Mouse (Mus musculus): ENCODE data around the gene Atox1. TPM values are rescaled to one million over a fixed set of nuclear protein-coding genes. Genes with fewer than 3 reads are reported as not detected.

The Atox1 gene
- polyA plus RNA-seq, 1 experiment from 2014 or later, result 413 TPM

- 27% methylated on average over 3 of the region's 3 CpGs for WGBS
- no peak for ATAC-seq
- no peaks in the 10 kb centered on the region for H3K9me3 ChIP-seq (ENCODE audit: control insufficient read depth, low read length)
Measured at GRCm38 (mm10) chr11:55459850-55460558, 1.0 kb downstream of the Atox1 start.

GRCm38 (mm10) chr11:55458501-55458900 lies 2.5 kb downstream of the Atox1 start:
- 55% methylated on average over 4 of the region's 4 CpGs for WGBS
- Histone ChIP-seq H3K4me2 (ENCODE audit: low read depth, low read length) (no peak overlapping the region), H3K4me3 (ENCODE audit: low read length) (no peak overlapping the region), H3K4me1 (ENCODE audit: control insufficient read depth, insufficient read depth, low read length) (peaks cover 18% of the 10 kb centered on the region), H3K9me3 (ENCODE audit: control insufficient read depth, low read length) (no peaks in the 10 kb centered on the region), H3K36me3 (ENCODE audit: control insufficient read depth, insufficient read depth, low read length) (no peaks in the 10 kb centered on the region), H3K9ac (ENCODE audit: low read depth, low read length) (no peak overlapping the region), H3K27ac (ENCODE audit: low read length) (no peak overlapping the region), H3K27me3 (replicated peaks; ENCODE audit: control insufficient read depth, insufficient read depth, low read length) (no peaks in the 10 kb centered on the region)
- no peak for ATAC-seq

More at GRCm38 (mm10) chr11:55459850-55460558, 1.0 kb downstream of the Atox1 start:
- Histone ChIP-seq H3K4me1 (ENCODE audit: control insufficient read depth, insufficient read depth, low read length) (peaks cover 18% of the 10 kb centered on the region), H3K4me2 (ENCODE audit: low read depth, low read length) (peak overlapping the region; percentile 84), H3K9ac (ENCODE audit: low read depth, low read length) (peak overlapping the region; percentile 80), H3K36me3 (ENCODE audit: control insufficient read depth, insufficient read depth, low read length) (no peaks in the 10 kb centered on the region), H3K4me3 (ENCODE audit: low read length) (peak overlapping the region; percentile 79), H3K27ac (ENCODE audit: low read length) (peak overlapping the region; percentile 67), H3K27me3 (replicated peaks; ENCODE audit: control insufficient read depth, insufficient read depth, low read length) (no peaks in the 10 kb centered on the region)

- no peak overlapping the region for H3K4me2 ChIP-seq (ENCODE audit: low read depth, low read length)
- peaks cover 18% of the 10 kb centered on the region for H3K4me1 ChIP-seq (ENCODE audit: control insufficient read depth, insufficient read depth, low read length)
- peak; percentile 80 for ATAC-seq
- H3K36me3 ChIP-seq (ENCODE audit: control insufficient read depth, insufficient read depth, low read length), result no peaks in the 10 kb centered on the region; the same call in 1 of the 2 replicates
- H3K9ac ChIP-seq (ENCODE audit: low read depth, low read length), result no peak overlapping the region
- WGBS, result 41% methylated on average over 2 of the region's 2 CpGs
- H3K27ac ChIP-seq (ENCODE audit: low read length), result peak overlapping the region; percentile 67
- H3K27me3 ChIP-seq (replicated peaks; ENCODE audit: control insufficient read depth, insufficient read depth, low read length), result no peaks in the 10 kb centered on the region
- H3K9me3 ChIP-seq (ENCODE audit: control insufficient read depth, low read length), result no peaks in the 10 kb centered on the region
- H3K4me3 ChIP-seq (ENCODE audit: low read length), result no peak overlapping the region
Measured at GRCm38 (mm10) chr11:55455166-55455565, 5.9 kb downstream of the Atox1 start.

- Histone ChIP-seq H3K9ac (ENCODE audit: low read depth, low read length) (no peak overlapping the region), H3K9me3 (ENCODE audit: control insufficient read depth, low read length) (no peaks in the 10 kb centered on the region), H3K27me3 (replicated peaks; ENCODE audit: control insufficient read depth, insufficient read depth, low read length) (no peaks in the 10 kb centered on the region), H3K4me2 (ENCODE audit: low read depth, low read length) (no peak overlapping the region), H3K36me3 (ENCODE audit: control insufficient read depth, insufficient read depth, low read length) (no peaks in the 10 kb centered on the region; the same call in 1 of the 2 replicates), H3K4me3 (ENCODE audit: low read length) (no peak overlapping the region), H3K27ac (ENCODE audit: low read length) (0 out of 2 replicates have a peak overlapping the region, but pooled peaks have one; percentile 25), H3K4me1 (ENCODE audit: control insufficient read depth, insufficient read depth, low read length) (peaks cover 7% of the 10 kb centered on the region; the same call in 1 of the 2 replicates)
- 86% methylated on average over 4 of the region's 4 CpGs for WGBS
- ATAC-seq, result no peak
Measured at GRCm38 (mm10) chr11:55453640-55454039, 7.4 kb downstream of the Atox1 start.

GRCm38 (mm10) chr11:55450311-55450710 lies 10.7 kb downstream of the Atox1 start:
- no peaks in the 10 kb centered on the region for H3K27me3 ChIP-seq (replicated peaks; ENCODE audit: control insufficient read depth, insufficient read depth, low read length)
- no peak overlapping the region for H3K4me3 ChIP-seq (ENCODE audit: low read length)
- no peaks in the 10 kb centered on the region; the same call in 1 of the 2 replicates for H3K36me3 ChIP-seq (ENCODE audit: control insufficient read depth, insufficient read depth, low read length)
- H3K4me2 ChIP-seq (ENCODE audit: low read depth, low read length), result no peak overlapping the region
- H3K27ac ChIP-seq (ENCODE audit: low read length), result no peak overlapping the region
- 73% methylated on average over 4 of the region's 4 CpGs for WGBS
- no peak for ATAC-seq
- H3K9me3 ChIP-seq (ENCODE audit: control insufficient read depth, low read length), result no peaks in the 10 kb centered on the region
- H3K9ac ChIP-seq (ENCODE audit: low read depth, low read length), result no peak overlapping the region
- H3K4me1 ChIP-seq (ENCODE audit: control insufficient read depth, insufficient read depth, low read length), result peaks cover 4% of the 10 kb centered on the region; the same call in 1 of the 2 replicates

GRCm38 (mm10) chr11:55449531-55449930 lies 11.5 kb downstream of the Atox1 start:
- WGBS, result 75% methylated on average over 7 of the region's 7 CpGs
- Histone ChIP-seq H3K36me3 (ENCODE audit: control insufficient read depth, insufficient read depth, low read length) (no peaks in the 10 kb centered on the region; the same call in 1 of the 2 replicates), H3K27ac (ENCODE audit: low read length) (no peak overlapping the region), H3K4me2 (ENCODE audit: low read depth, low read length) (no peak overlapping the region), H3K9me3 (ENCODE audit: control insufficient read depth, low read length) (no peaks in the 10 kb centered on the region), H3K9ac (ENCODE audit: low read depth, low read length) (no peak overlapping the region), H3K27me3 (replicated peaks; ENCODE audit: control insufficient read depth, insufficient read depth, low read length) (no peaks in the 10 kb centered on the region), H3K4me1 (ENCODE audit: control insufficient read depth, insufficient read depth, low read length) (peaks cover 2% of the 10 kb centered on the region; the same call in 1 of the 2 replicates), H3K4me3 (ENCODE audit: low read length) (no peak overlapping the region)
- ATAC-seq, result no peak

- Histone ChIP-seq H3K9me3 (ENCODE audit: control insufficient read depth, low read length) (no peaks in the 10 kb centered on the region), H3K4me2 (ENCODE audit: low read depth, low read length) (no peak overlapping the region), H3K4me1 (ENCODE audit: control insufficient read depth, insufficient read depth, low read length) (peaks cover 2% of the 10 kb centered on the region; the same call in 1 of the 2 replicates), H3K27ac (ENCODE audit: low read length) (peak overlapping the region; percentile 16; the same call in 1 of the 2 replicates), H3K4me3 (ENCODE audit: low read length) (no peak overlapping the region), H3K9ac (ENCODE audit: low read depth, low read length) (no peak overlapping the region), H3K36me3 (ENCODE audit: control insufficient read depth, insufficient read depth, low read length) (no peaks in the 10 kb centered on the region; the same call in 1 of the 2 replicates), H3K27me3 (replicated peaks; ENCODE audit: control insufficient read depth, insufficient read depth, low read length) (no peaks in the 10 kb centered on the region)
- 16% methylated on average over 4 of the region's 4 CpGs for WGBS
- ATAC-seq, result peak; percentile 70
Measured at GRCm38 (mm10) chr11:55446579-55446978, 14.5 kb downstream of the Atox1 start.

GRCm38 (mm10) chr11:55444772-55445171 lies 16.3 kb downstream of the Atox1 start:
- 0% methylated on average over 1 of the region's 1 CpGs for WGBS
- peaks cover 2% of the 10 kb centered on the region; the same call in 1 of the 2 replicates for H3K4me1 ChIP-seq (ENCODE audit: control insufficient read depth, insufficient read depth, low read length)
- H3K9ac ChIP-seq (ENCODE audit: low read depth, low read length), result no peak overlapping the region
- H3K27me3 ChIP-seq (replicated peaks; ENCODE audit: control insufficient read depth, insufficient read depth, low read length), result no peaks in the 10 kb centered on the region
- peak; percentile 41; the same call in 1 of the 2 replicates for ATAC-seq
- no peaks in the 10 kb centered on the region for H3K36me3 ChIP-seq (ENCODE audit: control insufficient read depth, insufficient read depth, low read length)
- no peak overlapping the region for H3K27ac ChIP-seq (ENCODE audit: low read length)
- no peak overlapping the region for H3K4me3 ChIP-seq (ENCODE audit: low read length)
- H3K9me3 ChIP-seq (ENCODE audit: control insufficient read depth, low read length), result no peaks in the 10 kb centered on the region
- no peak overlapping the region for H3K4me2 ChIP-seq (ENCODE audit: low read depth, low read length)

- WGBS, result 65% methylated on average over 5 of the region's 5 CpGs
- no peak overlapping the region for H3K4me3 ChIP-seq (ENCODE audit: low read length)
- no peaks in the 10 kb centered on the region for H3K9me3 ChIP-seq (ENCODE audit: control insufficient read depth, low read length)
- no peaks in the 10 kb centered on the region for H3K36me3 ChIP-seq (ENCODE audit: control insufficient read depth, insufficient read depth, low read length)
- H3K27ac ChIP-seq (ENCODE audit: low read length), result no peak overlapping the region
- H3K4me2 ChIP-seq (ENCODE audit: low read depth, low read length), result no peak overlapping the region
- H3K27me3 ChIP-seq (replicated peaks; ENCODE audit: control insufficient read depth, insufficient read depth, low read length), result no peaks in the 10 kb centered on the region
- H3K4me1 ChIP-seq (ENCODE audit: control insufficient read depth, insufficient read depth, low read length), result no peaks in the 10 kb centered on the region
- no peak overlapping the region for H3K9ac ChIP-seq (ENCODE audit: low read depth, low read length)
- ATAC-seq, result no peak
Measured at GRCm38 (mm10) chr11:55439718-55440117, 21.3 kb downstream of the Atox1 start.

Measured in intestine, embryonic 16.5 days (tissue).